Comparison of ENCODE assay signal across 12 mouse cellular contexts in the genomic region with DNA sequence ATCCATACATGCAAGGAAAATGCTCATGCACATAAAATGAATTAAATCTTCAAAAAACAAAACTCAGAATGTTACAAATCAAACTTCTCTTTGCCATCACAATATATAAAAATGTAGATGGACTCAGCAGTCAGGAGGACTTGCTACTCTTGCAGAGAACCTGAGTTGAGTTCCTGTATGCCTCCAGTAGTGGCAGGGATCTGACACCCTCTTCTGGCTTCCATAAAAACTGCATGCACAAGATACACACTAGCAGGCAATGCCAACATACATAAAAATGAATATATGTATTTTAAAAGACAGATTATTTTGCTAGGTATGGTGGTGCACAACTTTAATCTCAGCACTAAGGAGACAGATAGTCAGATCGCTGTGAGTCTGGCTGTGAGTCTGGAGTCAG. TPM values are rescaled to one million over a fixed set of nuclear protein-coding genes. Genes with fewer than 3 reads are reported as not detected.
A peak's percentile ranks its signal among the peaks of the same experiment; 100 is the strongest.
DNase-seq lines count a peak whose midpoint lies in the region; ATAC-seq and TF ChIP-seq lines count a peak whose summit lies in the region.
"Had no signal": no experiment of that assay in that cellular context is flagged by ENCODE, and none has a peak within 500 bp of the region (broad histone marks: within the 10 kb centered on the region; RNA-seq: fewer than 3 reads in every experiment).

No protein-coding gene starts in this region.

- H3K36me3 ChIP-seq in liver, embryonic 14.5 days (replicated peaks; ENCODE audit: control insufficient read depth, insufficient read depth, low read depth), result peaks cover 6% of the 10 kb centered on the region

- H3K9me3 ChIP-seq in liver, embryonic 14.5 days (ENCODE audit: control insufficient read depth, low read length), result no peaks in the 10 kb centered on the region
- H3K9me3 ChIP-seq: embryonic facial prominence, embryonic 13.5 days; heart, embryonic 12.5 days had no signal

- no peak overlapping the region for H3K27ac ChIP-seq in liver, embryonic 14.5 days
- H3K27ac ChIP-seq: embryonic facial prominence, embryonic 13.5 days; hindbrain, embryonic 10.5 days had no signal

- WGBS in liver, embryonic 14.5 days (ENCODE audit: insufficient replicate concordance), result 82% methylated on average over 1 of the region's 1 CpGs

- peak; percentile 60 for DNase-seq in heart, adult 11 months
- no peak for DNase-seq in heart, adult 8-10 months (ENCODE audit: low spot score)
- no peak for DNase-seq in liver, embryonic 14.5 days (ENCODE audit: low read depth in 3 of 3, low spot score in 3 of 3)
- DNase-seq in liver (no peak), MEL-GATA-1-ER (ENCODE audit: extremely low read depth, low read depth) (peak; percentile 11)
- DNase-seq in ovary, postnatal 36 days (ENCODE audit: low spot score), result no peak
- DNase-seq: adrenal gland, adult 8-10 months; kidney, adult 11 months had no signal

- no peaks in the 10 kb centered on the region for H3K27me3 ChIP-seq in liver, embryonic 14.5 days (ENCODE audit: control insufficient read depth, insufficient read depth, low read length)
- H3K27me3 ChIP-seq: embryonic facial prominence, embryonic 13.5 days; heart, embryonic 12.5 days had no signal

- H3K4me2 ChIP-seq in liver, embryonic 14.5 days (ENCODE audit: low read depth), result no peak overlapping the region
- H3K4me2 ChIP-seq: embryonic facial prominence, embryonic 13.5 days; heart, embryonic 12.5 days had no signal

- no peak overlapping the region for H3K9ac ChIP-seq in liver, embryonic 14.5 days (replicated peaks)
- H3K9ac ChIP-seq: embryonic facial prominence, embryonic 13.5 days; heart, embryonic 12.5 days had no signal

- TF ChIP-seq EP300 in liver, embryonic 14.5 days (IDR thresholded peaks at IDR 0.05; ENCODE audit: low read depth), result no peak

- TF ChIP-seq CTCF in liver, embryonic 14.5 days (IDR thresholded peaks at IDR 0.05; ENCODE audit: low read depth), result peak; percentile 50

- ATAC-seq in liver, embryonic 14.5 days (ENCODE audit: insufficient read depth), result no peak
- ATAC-seq in megakaryocyte progenitor cell, adult 5-6 weeks (replicated peaks; ENCODE audit: poor library complexity), result peak; percentile 75

- peaks cover 10 to 11% of the 10 kb centered on the region in 2 experiments for H3K4me1 ChIP-seq in liver, embryonic 14.5 days (replicated peaks; ENCODE audit: control insufficient read depth in 2 of 2, insufficient read depth in 2 of 2, low read length in 1 of 2)
- H3K4me1 ChIP-seq: heart, embryonic 12.5 days; hindbrain, embryonic 10.5 days had no signal

- no peak overlapping the region for H3K4me3 ChIP-seq in liver, embryonic 14.5 days (ENCODE audit: insufficient read depth in 1 of 2, low read depth in 2 of 2, low read length in 2 of 2)
- H3K4me3 ChIP-seq: embryonic facial prominence, embryonic 13.5 days; heart, embryonic 12.5 days; hindbrain, embryonic 10.5 days had no signal

RNA-seq across cellular contexts. Expression of gene Crebbp, which starts 45.3 kb away (rescaled TPM):
- total RNA-seq in heart, adult 8-10 months (2022), result 10 to 100 TPM; 32.0 to 38.8 (median 35.0) TPM
- 3.1 and 3.6 TPM in 2 replicates for polyA plus RNA-seq in liver, embryonic 14.5 days (2012; rRNA removed)
- polyA plus RNA-seq in liver, embryonic 14.5 days (2014; fragmentation: Nextera tagmentation; extraction: Ambion mirVana), result 7.0 and 8.9 TPM in 2 replicates
- 43.2 and 45.4 TPM in 2 replicates for total RNA-seq in megakaryocyte progenitor cell, adult 5-6 weeks (2015)
- 11.5 and 25.0 TPM in 2 replicates for total RNA-seq in megakaryocyte progenitor cell, adult 5-6 weeks (2017)

Comparison
In these comparisons a context has a peak if more than half of its experiments do, and no peak if none do; other contexts are left out.
1. DNase-seq: peak in heart, adult 11 months (single experiment) and MEL-GATA-1-ER (single experiment); none in heart, adult 8-10 months (single experiment), liver, embryonic 14.5 days (0 of 3), liver (single experiment) and ovary, postnatal 36 days (single experiment).